Mouse (Mus musculus): ENCODE measurements around the gene Eef1akmt1.

- TF ChIP-seq POLR2A (IDR thresholded peaks at IDR 0.05; ENCODE audit: borderline replicate concordance, extremely low read depth, insufficient read depth, insufficient read length, poor library complexity, severe bottlenecking) (no peak), CTCF (IDR thresholded peaks at IDR 0.05; ENCODE audit: borderline replicate concordance, extremely low read depth, insufficient read depth, insufficient read length) (no peak)
Measured at GRCm38 (mm10) chr14:57547062-57547461, 24.4 kb downstream of the Eef1akmt1 start.

Measured in brain, embryonic 14.5 days (tissue).